Mouse (Mus musculus) thymus, postnatal 36 days (tissue): Measurements from ENCODE around the gene Myt1.
A peak's percentile ranks its signal among the peaks of the same experiment; 100 is the strongest.

Experiments
- DNase-seq, 2 experiments: peaks; one replicate each; pipeline ENCODE4 v3.0.0; 2022; ENCODE audit warnings: mixed read lengths in 2 of 2

Gene Myt1

GRCm38 (mm10) chr2:181763006-181763830 is at the start of gene Myt1:
Gene Myt1 (plus strand): TSS chr2:181763332.
- DNase-seq, result no peak

GRCm38 (mm10) chr2:181713749-181714148 is 49.4 kb upstream of the Myt1 start:
- DNase-seq, result no peak

GRCm38 (mm10) chr2:181714903-181715326 is 48.2 kb upstream of the Myt1 start, which contains the start of gene Oprl1:
Gene Oprl1 (plus strand): TSS chr2:181715016.
- peak in 1 of 2 experiments; percentile 35 for DNase-seq

GRCm38 (mm10) chr2:181715382-181715781 is 47.8 kb upstream of the Myt1 start:
- no peak for DNase-seq

- DNase-seq, result no peak
These were observed 46.1 kb upstream of the Myt1 start for GRCm38 (mm10) chr2:181716991-181717390.

GRCm38 (mm10) chr2:181720061-181720460 is 43.1 kb upstream of the Myt1 start:
- no peak for DNase-seq

- DNase-seq, result no peak
These were observed 41.9 kb upstream of the Myt1 start for GRCm38 (mm10) chr2:181721200-181721599.

- DNase-seq, result peak in 1 of 2 experiments; percentile 12
These were observed 40.9 kb upstream of the Myt1 start for GRCm38 (mm10) chr2:181722213-181722612.

GRCm38 (mm10) chr2:181727659-181728262 is 35.4 kb upstream of the Myt1 start:
- no peak for DNase-seq

GRCm38 (mm10) chr2:181730051-181730450 is 33.1 kb upstream of the Myt1 start:
- peak; percentile 32 to 56 for DNase-seq

- DNase-seq, result no peak
These were observed 10.5 kb upstream of the Myt1 start for GRCm38 (mm10) chr2:181752626-181753025.

GRCm38 (mm10) chr2:181758147-181758725 is 4.9 kb upstream of the Myt1 start:
- no peak for DNase-seq

- DNase-seq, result no peak
These were observed 4.1 kb upstream of the Myt1 start for GRCm38 (mm10) chr2:181759041-181759440.

- no peak for DNase-seq
These were observed 875 bp downstream of the Myt1 start for GRCm38 (mm10) chr2:181763886-181764527.

- peak; percentile 5 to 8 for DNase-seq
These were observed 1.5 kb downstream of the Myt1 start for GRCm38 (mm10) chr2:181764600-181764999.

GRCm38 (mm10) chr2:181765251-181765650 is 2.1 kb downstream of the Myt1 start:
- no peak for DNase-seq

- no peak for DNase-seq
These were observed 3.8 kb downstream of the Myt1 start for GRCm38 (mm10) chr2:181766672-181767557.

GRCm38 (mm10) chr2:181768451-181768850 is 5.3 kb downstream of the Myt1 start:
- no peak for DNase-seq

GRCm38 (mm10) chr2:181769397-181769796 is 6.3 kb downstream of the Myt1 start:
- no peak for DNase-seq

GRCm38 (mm10) chr2:181773203-181773602 is 10.1 kb downstream of the Myt1 start:
- no peak for DNase-seq

GRCm38 (mm10) chr2:181775786-181776185 is 12.7 kb downstream of the Myt1 start:
- DNase-seq, result no peak

- DNase-seq, result peak in 1 of 2 experiments; percentile 4
These were observed 14.6 kb downstream of the Myt1 start for GRCm38 (mm10) chr2:181777715-181778114.
